Mouse (Mus musculus) limb, embryonic 14.5 days (tissue): ENCODE results near the gene Rnf152. TPM values are rescaled to one million over a fixed set of nuclear protein-coding genes. Genes with fewer than 3 reads are reported as not detected.

Experiments
- ATAC-seq: fragments of 200-750 bp; cut with Nextera tagmentation; 2 replicates; pipeline ENCODE4 v1.8.0; 2017; ENCODE audit warnings: low read depth, moderate number of reproducible peaks, moderate TSS enrichment; ENCODE audit not compliant: low FRiP score
- DNase-seq: peaks from one replicate; pipeline ENCODE4 v3.0.0-alpha.2; 2015; ENCODE audit warnings: low spot score
- H3K27ac ChIP-seq: fragments of 300-500 bp; sonication (generic); replicated peaks from 2 replicates; pipeline ENCODE4 v1.5.1; 2014; ENCODE audit warnings: low read depth, mild to moderate bottlenecking, low read length, moderate library complexity, mixed read lengths
- H3K27me3 ChIP-seq: fragments of 300-500 bp; sonication (generic); 2 replicates; pipeline ENCODE4 v1.6.1; 2014; ENCODE audit warnings: low read length, mixed read lengths; ENCODE audit not compliant: control insufficient read depth, insufficient read depth
- H3K36me3 ChIP-seq: fragments of 300-500 bp; sonication (generic); 2 replicates; pipeline ENCODE4 v1.6.1; 2014; ENCODE audit warnings: mild to moderate bottlenecking, low read length, moderate library complexity, mixed read lengths; ENCODE audit not compliant: control insufficient read depth, insufficient read depth
- H3K4me1 ChIP-seq: fragments of 300-500 bp; sonication (generic); 2 replicates; pipeline ENCODE4 v1.6.1; 2014; ENCODE audit warnings: antibody characterized with exemption, low read length, mixed read lengths; ENCODE audit not compliant: control insufficient read depth, insufficient read depth
- H3K4me2 ChIP-seq: fragments of 300-500 bp; sonication (generic); replicated peaks from 2 replicates; pipeline ENCODE4 v1.6.1; 2014; ENCODE audit warnings: low read depth, mild to moderate bottlenecking, low read length, moderate library complexity; ENCODE audit not compliant: severe bottlenecking
- H3K4me3 ChIP-seq: fragments of 300-500 bp; sonication (generic); replicated peaks from 2 replicates; pipeline ENCODE4 v1.5.1; 2014; ENCODE audit warnings: low read length
- H3K9ac ChIP-seq: fragments of 300-500 bp; sonication (generic); 2 replicates; pipeline ENCODE4 v1.6.1; 2014; ENCODE audit warnings: mild to moderate bottlenecking, low read depth, low read length, moderate library complexity; ENCODE audit not compliant: severe bottlenecking
- H3K9me3 ChIP-seq: fragments of 300-500 bp; sonication (generic); 2 replicates; pipeline ENCODE4 v1.6.1; 2016; ENCODE audit warnings: low read length; ENCODE audit not compliant: control insufficient read depth
- POLR2A ChIP-seq: fragments of 200-500 bp; IDR thresholded peaks from 2 replicates; pipeline ENCODE4 v1.8.0; 2012; ENCODE audit warnings: inconsistent platforms, mild to moderate bottlenecking, moderate library complexity, borderline replicate concordance; ENCODE audit not compliant: insufficient read depth, insufficient read length; ENCODE audit errors: extremely low read depth
- WGBS: fragments of 180-500 bp; shearing (Covaris S2); extraction: QIAGEN DNeasy Blood & Tissue Kit; methylation state at CpG from one replicate; pipeline ENCODE4 v1.1.7; 2014; 5-methylcytosine and 5-hydroxymethylcytosine counted together
- polyA plus RNA-seq, 2 experiments: library from polyadenylated mRNA; depleted of rRNA in 1 of 2; stranded (reverse) in 1 of 2; unstranded in 1 of 2; fragments of >200 nt; fragmentation: Nextera tagmentation in 1 of 2; extraction: Ambion mirVana in 1 of 2; gene quantifications; 2 replicates each; pipeline versions ENCODE4 v1.2.1 to v1.2.3; 2012 to 2014

Gene Rnf152
- polyA plus RNA-seq, 2 experiments = 1.5 to 1.6 TPM

- no peak overlapping the region for H3K27ac ChIP-seq
- no peak for ATAC-seq
- no peak for DNase-seq
- no peak overlapping the region for H3K4me3 ChIP-seq
- no peaks in the 10 kb centered on the region for H3K9me3 ChIP-seq
- H3K27me3 ChIP-seq = no peaks in the 10 kb centered on the region
- no peak overlapping the region for H3K9ac ChIP-seq
- H3K4me2 ChIP-seq = no peak overlapping the region
- H3K4me1 ChIP-seq = no peaks in the 10 kb centered on the region
- H3K36me3 ChIP-seq = no peaks in the 10 kb centered on the region
- TF ChIP-seq POLR2A = no peak
Measured at GRCm38 (mm10) chr1:105362701-105363100, 6.2 kb upstream of the Rnf152 start.

DNA sequence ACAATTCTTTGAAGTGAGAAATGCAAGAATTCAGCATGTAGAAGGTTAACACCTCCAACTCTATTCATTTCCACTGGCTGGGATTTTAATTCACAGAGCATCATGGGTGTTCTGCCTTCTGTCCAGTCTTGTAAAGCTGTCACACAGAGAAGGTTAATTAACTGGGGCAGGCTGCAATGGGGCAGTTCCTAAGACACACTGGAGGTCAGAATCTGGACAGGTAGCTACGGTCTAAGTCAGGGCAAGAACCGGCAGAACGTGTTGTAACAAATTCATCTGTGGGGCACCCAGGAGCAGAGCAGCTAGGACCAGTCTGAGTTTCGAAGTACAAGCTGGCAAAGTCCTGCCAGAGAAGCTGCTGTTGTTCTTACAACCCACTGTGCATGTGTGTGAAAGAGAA, 2.4 kb upstream of the Rnf152 start:
- no peaks in the 10 kb centered on the region for H3K36me3 ChIP-seq
- H3K9me3 ChIP-seq = no peaks in the 10 kb centered on the region
- H3K27me3 ChIP-seq = no peaks in the 10 kb centered on the region
- no peak overlapping the region for H3K4me2 ChIP-seq
- H3K4me3 ChIP-seq = no peak overlapping the region
- no peak for ATAC-seq
- no peak overlapping the region for H3K27ac ChIP-seq
- no peaks in the 10 kb centered on the region for H3K4me1 ChIP-seq
- 42% methylated on average over 4 of the region's 4 CpGs for WGBS
- TF ChIP-seq POLR2A = no peak
- H3K9ac ChIP-seq = no peak overlapping the region
- DNase-seq = no peak

DNA sequence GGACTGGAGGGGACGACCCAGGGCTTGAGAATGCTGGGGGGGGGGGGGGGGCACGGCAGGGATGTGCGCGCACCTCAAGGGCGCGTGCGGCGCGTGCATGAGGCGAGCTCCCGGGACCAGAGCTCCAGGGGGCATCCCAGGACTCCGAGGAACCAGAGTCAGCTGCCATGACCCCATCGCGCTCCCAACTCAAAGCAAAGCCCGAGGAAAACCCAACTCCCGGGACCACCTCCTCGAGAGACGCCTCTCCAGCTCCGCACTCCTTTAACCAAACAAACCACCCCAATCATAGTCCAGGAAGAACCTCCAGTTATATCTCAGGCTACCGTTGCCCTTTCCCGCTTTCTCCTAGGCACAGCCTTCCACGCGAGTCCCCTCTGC, 610 bp downstream of the Rnf152 start:
- Histone ChIP-seq H3K27me3 (no peaks in the 10 kb centered on the region), H3K4me3 (peak overlapping the region; percentile 70), H3K9ac (peak overlapping the region; percentile 67), H3K4me2 (peak overlapping the region; percentile 62), H3K9me3 (no peaks in the 10 kb centered on the region), H3K4me1 (no peaks in the 10 kb centered on the region), H3K36me3 (no peaks in the 10 kb centered on the region), H3K27ac (no peak overlapping the region)
- DNase-seq (no peak), ATAC-seq (peak; percentile 36; the same call in 1 of the 2 replicates)
- 0 out of 2 replicates have a peak, but pooled peaks have one; percentile 18 for TF ChIP-seq POLR2A
- WGBS = under 1% methylated on average over 20 of the region's 23 CpGs

DNA sequence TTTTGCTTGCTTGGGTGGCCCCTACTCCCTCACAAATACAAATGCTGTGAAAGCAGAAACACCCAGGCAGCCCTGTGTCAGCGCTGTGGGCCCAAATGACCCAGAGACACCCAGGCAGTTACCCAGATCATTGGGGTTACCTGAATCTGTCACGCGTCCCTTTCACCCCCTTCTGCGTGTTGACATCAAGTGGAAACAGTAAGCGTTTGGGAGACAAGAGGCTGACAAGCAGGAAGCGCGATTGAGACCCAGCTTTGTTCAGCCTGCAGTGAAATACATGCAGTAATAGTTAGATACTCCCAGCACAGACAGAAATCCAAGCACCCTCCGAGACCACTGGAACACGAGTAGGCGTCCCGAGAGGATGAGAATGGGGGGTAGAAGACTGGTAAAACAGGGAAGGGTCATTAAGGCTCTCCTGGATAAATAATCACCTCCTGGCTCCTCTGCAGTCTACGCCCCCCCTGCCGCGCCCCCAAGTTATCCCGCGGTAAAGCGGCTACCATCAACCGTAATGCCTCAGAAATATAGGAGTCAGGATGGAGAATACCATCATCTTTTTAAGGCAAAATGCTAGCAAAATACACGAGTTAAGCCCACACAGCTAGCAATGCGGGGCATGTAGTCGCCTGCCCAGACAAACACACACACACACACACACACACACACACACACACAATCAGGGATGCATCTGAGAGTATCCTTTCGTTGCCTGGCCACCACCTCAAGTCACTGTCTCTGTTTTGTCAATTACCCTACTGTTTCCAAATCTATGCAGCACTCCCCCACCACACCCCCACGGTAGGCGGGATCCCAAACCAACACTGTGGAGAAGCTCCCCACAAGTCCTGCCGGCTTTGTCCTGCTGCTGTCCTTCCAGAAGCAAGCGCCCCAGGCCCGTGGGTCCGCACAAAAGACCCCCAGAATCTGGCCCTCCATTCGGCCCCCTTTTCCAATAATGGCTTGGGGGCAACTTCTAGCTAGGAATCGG, 1.3 kb downstream of the Rnf152 start:
- Histone ChIP-seq H3K9ac (peak overlapping the region; percentile 67), H3K4me2 (peak overlapping the region; percentile 62), H3K27me3 (no peaks in the 10 kb centered on the region), H3K36me3 (no peaks in the 10 kb centered on the region), H3K9me3 (no peaks in the 10 kb centered on the region), H3K4me1 (no peaks in the 10 kb centered on the region), H3K27ac (no peak overlapping the region), H3K4me3 (peak overlapping the region; percentile 70)
- TF ChIP-seq POLR2A = no peak
- ATAC-seq (peak; percentile 31; the same call in 1 of the 2 replicates), DNase-seq (no peak)
- 7% methylated on average over 30 of the region's 30 CpGs for WGBS

DNA sequence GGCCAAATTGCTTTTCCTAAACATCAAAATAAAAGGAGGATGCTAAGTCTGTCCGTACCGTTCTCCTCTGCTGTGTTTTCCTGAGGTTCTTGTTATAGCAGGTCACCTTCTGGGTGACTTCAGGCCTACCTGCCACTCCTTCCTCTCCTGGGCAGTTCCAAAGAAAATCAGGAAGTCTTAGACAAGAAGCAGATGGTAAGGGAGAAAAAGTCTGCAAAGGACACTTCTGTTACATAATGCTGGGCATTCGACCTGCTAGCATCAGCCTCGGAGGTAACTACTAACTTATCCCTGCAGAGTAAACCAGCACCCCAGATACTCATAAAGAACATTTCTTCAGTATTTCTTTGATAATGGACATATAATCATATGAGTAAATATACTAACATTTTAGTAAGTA, 4.7 kb downstream of the Rnf152 start:
- no peak overlapping the region for H3K9ac ChIP-seq
- ATAC-seq = no peak
- 95% methylated on average over 4 of the region's 4 CpGs for WGBS
- no peak for TF ChIP-seq POLR2A
- no peak overlapping the region for H3K4me3 ChIP-seq
- H3K36me3 ChIP-seq = no peaks in the 10 kb centered on the region
- no peak overlapping the region for H3K4me2 ChIP-seq
- H3K27ac ChIP-seq = no peak overlapping the region
- no peaks in the 10 kb centered on the region for H3K4me1 ChIP-seq
- no peaks in the 10 kb centered on the region for H3K9me3 ChIP-seq
- no peak for DNase-seq
- H3K27me3 ChIP-seq = no peaks in the 10 kb centered on the region
